Mouse (Mus musculus) myocyte (in vitro differentiated cells): Measurements from ENCODE around the gene Spem2.

Experiments used
- CEBPB ChIP-seq: IDR thresholded peaks from 2 replicates; pipeline ENCODE4 v1.6.1; 2011; ENCODE audit warnings: mild to moderate bottlenecking, moderate library complexity; ENCODE audit not compliant: poor library complexity, insufficient read depth, severe bottlenecking
- E2F4 ChIP-seq: IDR thresholded peaks from one replicate; pipeline ENCODE4 v1.6.1; 2011; ENCODE audit warnings: mild to moderate bottlenecking, control low read depth, moderate library complexity; ENCODE audit not compliant: insufficient read depth
- MAX ChIP-seq: IDR thresholded peaks from one replicate; pipeline ENCODE4 v1.6.1; 2011; ENCODE audit warnings: low read depth, mild to moderate bottlenecking, control low read depth
- MYOD1 ChIP-seq, 3 experiments: IDR thresholded peaks; one replicate each; pipeline ENCODE4 v1.6.1; 2011; ENCODE audit warnings: control low read depth in 2 of 3, low read depth in 2 of 3, mild to moderate bottlenecking in 2 of 3, moderate library complexity in 1 of 3; ENCODE audit not compliant: insufficient read length in 2 of 3, control insufficient read depth in 1 of 3
- MYOG ChIP-seq, 3 experiments: IDR thresholded peaks; one replicate each; pipeline ENCODE4 v1.6.1; 2011; ENCODE audit warnings: control low read depth in 2 of 3, low read depth in 2 of 3, mild to moderate bottlenecking in 2 of 3; ENCODE audit not compliant: insufficient read length in 2 of 3, control insufficient read depth in 1 of 3, insufficient read depth in 1 of 3
- POLR2A ChIP-seq: IDR thresholded peaks from one replicate; pipeline ENCODE4 v1.6.1; 2011; ENCODE audit warnings: low read depth, mild to moderate bottlenecking, control low read depth, moderate library complexity; ENCODE audit not compliant: insufficient read length
- POLR2AphosphoS2 ChIP-seq: IDR thresholded peaks from one replicate; pipeline ENCODE4 v1.6.1; 2011; ENCODE audit warnings: low read depth, control low read depth; ENCODE audit not compliant: insufficient read length
- SRF ChIP-seq: IDR thresholded peaks from one replicate; pipeline ENCODE4 v1.6.1; 2011; ENCODE audit warnings: low read depth; ENCODE audit not compliant: control insufficient read depth, insufficient read length
- TCF12 ChIP-seq: IDR thresholded peaks from one replicate; pipeline ENCODE4 v1.6.1; 2011; ENCODE audit warnings: mild to moderate bottlenecking, control low read depth; ENCODE audit not compliant: poor library complexity, insufficient read depth, severe bottlenecking
- TCF3 ChIP-seq: IDR thresholded peaks from one replicate; pipeline ENCODE4 v1.6.1; 2011; ENCODE audit warnings: low read depth, control low read depth; ENCODE audit not compliant: insufficient read length
- USF1 ChIP-seq: IDR thresholded peaks from one replicate; pipeline ENCODE4 v1.6.1; 2011; ENCODE audit warnings: low read depth, mild to moderate bottlenecking, control low read depth, moderate library complexity

DNA sequence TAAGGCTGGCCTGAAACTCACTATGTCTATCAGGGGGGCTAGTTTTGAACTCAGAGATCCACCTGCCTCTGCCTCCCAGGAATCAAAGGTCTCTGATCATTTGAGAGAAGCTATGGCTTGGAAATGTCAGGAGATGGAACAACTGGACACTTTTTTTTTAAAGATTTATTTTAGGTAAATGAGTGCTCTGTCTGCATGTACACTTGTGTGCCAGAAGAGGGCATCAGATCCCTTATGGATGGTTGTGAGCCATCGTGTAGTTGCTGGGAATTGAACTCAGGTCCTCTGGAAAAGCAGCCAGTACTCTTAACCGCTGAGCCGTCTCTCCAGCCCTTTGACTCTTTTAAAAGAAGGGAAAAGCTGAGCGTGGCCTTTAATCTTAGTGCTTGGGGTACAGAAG, 11.9 kb downstream of the Spem2 start:
- TF ChIP-seq TCF3 = no peak
- TF ChIP-seq POLR2A = no peak
- no peak for TF ChIP-seq E2F4
- TF ChIP-seq CEBPB = no peak
- no peak for TF ChIP-seq USF1
- TF ChIP-seq POLR2AphosphoS2 = no peak
- no peak for TF ChIP-seq TCF12
- TF ChIP-seq SRF = no peak
- TF ChIP-seq MAX = no peak
- no peak for TF ChIP-seq MYOD1 (IDR thresholded peaks at IDR 0.05; ENCODE audit: control insufficient read depth in 1 of 3, insufficient read length in 2 of 3, low read depth in 2 of 3)
- TF ChIP-seq MYOG (IDR thresholded peaks at IDR 0.05; ENCODE audit: control insufficient read depth in 1 of 3, insufficient read depth in 1 of 3, insufficient read length in 2 of 3, low read depth in 2 of 3) = no peak
